Mouse (Mus musculus) right cerebral cortex, postnatal 14 days (tissue): Measurements from ENCODE around the gene Egfr.

Source experiments
- DNase-seq: peaks from one replicate; pipeline ENCODE4 v3.0.0; 2022

Egfr gene

DNA sequence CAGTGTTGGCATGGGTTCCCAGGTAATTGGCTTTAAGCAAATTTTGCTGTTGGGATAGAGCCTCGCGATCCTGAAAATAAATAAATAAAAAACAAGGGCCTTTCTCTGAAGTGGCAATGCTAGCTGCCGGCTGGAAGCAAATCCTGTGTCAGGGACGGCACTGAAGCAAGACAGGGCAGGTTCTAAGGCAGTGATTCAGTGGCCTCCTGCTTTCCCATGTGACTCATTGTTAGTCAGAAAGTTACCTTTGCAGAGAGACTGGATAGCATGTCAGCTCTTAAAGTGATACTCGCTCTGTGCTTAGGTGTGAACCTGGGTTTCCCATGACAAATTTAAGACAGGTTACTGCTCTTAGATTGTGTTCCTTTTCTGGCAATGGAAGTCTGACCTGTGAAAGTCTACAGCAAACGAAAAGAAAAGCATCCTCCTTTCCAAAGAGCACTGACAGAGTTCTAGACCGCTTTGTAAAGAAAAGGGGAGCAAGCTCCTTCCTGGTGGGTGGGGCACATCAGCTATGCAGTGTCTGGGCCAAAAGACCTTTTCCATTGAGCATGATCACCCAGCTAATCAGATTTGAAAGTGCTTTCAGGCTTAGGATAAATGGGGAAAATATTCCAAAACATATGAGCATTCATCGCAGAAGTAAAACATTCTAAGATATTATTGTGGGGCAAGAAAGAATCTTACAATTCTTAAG lies 78.7 kb downstream of the Egfr start:
- no peak for DNase-seq

DNA sequence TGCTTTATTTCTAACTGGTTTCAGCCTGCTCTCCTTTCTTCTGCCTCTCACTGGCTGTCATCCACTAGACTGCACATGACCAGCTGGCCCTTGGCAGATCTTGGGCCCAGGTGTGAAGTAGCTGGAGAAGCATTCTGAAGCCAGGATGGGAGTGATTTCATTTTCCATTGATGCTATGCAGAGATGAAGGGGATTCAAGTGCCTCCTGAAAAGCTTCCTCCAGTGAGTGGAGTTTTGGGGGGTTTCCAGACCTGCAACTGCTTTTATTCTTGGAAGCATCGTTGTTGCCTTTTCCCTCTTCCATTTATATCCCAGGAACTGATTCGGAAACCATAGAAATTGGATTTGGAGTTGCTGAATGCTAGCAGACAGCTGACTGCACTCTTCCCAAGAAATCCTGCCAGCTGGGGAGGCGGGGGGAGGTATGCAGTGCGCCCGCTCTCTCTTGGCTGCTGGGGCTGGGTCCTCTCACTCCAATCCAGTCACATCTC lies 80.0 kb downstream of the Egfr start:
- DNase-seq, result peak; percentile 53

DNA sequence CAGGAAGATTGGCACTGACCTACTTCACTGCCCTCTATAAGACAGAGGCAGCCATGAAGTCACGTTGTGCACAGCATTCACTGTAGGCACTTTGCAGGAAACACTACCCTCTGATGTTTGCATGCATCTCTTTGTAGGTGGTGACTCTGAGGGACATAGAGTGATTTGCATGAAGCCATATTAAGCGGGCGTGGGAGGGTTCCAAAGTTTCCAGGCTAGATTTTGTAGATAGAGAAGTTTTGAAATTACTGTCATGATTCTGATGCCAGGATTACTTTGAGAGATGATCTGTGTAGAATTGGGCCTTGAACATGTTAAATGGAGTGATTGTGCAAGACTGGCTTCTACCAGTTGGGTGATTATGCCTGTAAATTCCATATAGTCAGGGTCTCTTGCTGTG lies 86.8 kb downstream of the Egfr start:
- DNase-seq, result no peak

DNA sequence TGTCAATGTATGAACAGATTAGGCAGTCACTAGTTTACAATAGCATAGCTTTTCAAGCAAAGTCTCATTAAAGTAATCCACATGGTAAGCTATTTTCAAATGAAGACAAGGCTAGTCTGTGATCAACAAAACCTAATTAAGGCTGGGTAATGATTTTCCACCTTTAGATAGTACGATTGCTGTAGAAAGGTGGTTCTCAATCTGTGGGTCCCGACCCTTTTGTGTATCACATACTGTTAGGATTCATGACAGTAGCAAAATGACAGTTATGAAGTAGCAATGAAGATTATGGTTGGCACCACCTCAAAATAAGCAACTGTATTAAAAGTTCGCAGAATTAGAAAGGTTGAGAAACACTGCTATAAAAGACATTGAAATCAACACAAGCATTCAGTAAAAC lies 90.9 kb downstream of the Egfr start:
- DNase-seq, result no peak

DNA sequence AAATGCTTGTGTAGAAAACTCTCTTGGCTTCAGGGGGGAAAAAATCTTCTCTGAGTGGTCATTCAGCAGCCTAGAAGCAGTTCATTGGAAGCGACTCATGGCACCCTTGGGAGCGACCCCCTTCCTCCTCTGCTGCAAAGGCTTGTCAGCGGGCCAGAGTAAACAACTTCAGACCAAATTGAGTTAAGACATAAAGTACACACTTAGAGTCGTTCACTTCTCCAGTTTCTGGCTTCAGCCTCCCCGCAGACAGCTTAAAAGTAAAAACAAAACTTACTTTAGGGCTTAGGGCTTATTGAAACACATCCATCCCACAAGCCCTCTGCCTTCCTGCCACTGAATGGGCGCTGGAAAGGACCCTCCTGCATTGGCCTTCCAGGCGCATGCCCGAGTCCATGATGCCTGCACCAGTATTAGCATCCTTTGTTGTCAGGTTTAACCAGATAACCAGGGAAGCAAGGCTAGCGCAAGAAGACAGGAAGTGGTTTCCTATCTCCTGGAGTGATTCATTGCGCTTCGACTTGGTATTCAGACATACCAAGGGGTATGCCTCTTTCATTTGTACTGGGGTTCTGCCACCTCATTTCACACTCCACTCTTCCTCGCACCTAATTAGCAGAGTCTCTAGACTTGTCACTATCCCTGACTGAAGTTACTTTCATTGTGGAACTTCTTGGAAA lies 92.0 kb downstream of the Egfr start:
- no peak for DNase-seq

DNA sequence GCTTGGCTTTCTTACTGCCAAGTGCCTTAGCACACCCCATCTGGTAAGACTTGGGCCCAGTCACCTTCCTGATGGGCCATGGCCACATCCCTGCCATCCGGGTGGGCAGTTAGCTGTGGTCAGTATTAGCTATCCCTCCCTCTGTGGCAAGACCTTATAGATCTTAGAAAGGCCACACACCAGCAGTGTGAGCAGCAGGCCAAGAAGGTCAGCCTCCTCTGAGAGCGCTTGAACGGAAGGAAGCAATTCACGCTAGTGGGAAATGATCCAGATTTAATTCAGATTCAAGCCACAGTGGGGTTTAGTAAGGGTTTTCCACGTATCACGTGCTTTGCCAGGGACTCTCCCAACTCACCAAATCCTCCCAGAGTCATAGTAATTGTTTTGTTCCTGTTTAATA lies 96.9 kb downstream of the Egfr start:
- no peak for DNase-seq

DNA sequence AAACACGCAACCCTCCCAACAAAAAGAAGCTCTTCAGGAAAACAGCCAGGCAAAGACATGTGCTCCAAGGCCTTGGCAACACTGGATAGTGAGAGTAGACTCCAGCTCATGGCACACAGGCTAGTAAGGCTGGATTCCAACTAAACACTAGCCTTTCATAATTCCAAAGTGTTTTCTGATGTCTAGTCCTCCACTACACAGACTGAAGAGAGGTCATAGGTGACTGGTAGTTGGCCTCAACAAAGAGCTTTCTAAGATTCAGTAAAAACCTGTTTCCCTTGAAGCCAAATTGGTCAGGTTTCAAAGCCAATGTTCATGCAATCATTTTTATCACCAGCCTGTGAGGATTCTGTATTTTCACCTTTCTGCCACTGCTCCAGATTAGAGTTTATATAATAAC lies 99.4 kb downstream of the Egfr start:
- DNase-seq, result no peak

DNA sequence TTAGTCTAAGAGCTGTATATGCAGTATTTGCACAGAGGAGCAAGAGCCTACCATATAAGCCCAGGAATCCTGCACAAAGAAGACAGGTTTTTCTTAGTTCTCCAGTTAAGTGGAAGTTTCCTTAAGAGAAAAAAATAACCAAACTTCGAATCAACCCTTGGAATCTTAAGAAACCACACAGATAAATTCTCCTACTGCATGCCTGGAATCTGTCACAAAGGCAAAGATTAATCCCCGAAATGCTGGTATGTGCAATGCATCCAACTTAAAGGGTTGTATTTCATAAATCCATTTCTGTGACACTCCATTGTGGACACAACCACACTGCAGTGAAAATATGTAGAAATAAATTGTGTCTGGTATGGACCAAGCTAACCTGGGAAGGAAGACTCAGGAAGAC lies 102.1 kb downstream of the Egfr start:
- DNase-seq, result no peak

DNA sequence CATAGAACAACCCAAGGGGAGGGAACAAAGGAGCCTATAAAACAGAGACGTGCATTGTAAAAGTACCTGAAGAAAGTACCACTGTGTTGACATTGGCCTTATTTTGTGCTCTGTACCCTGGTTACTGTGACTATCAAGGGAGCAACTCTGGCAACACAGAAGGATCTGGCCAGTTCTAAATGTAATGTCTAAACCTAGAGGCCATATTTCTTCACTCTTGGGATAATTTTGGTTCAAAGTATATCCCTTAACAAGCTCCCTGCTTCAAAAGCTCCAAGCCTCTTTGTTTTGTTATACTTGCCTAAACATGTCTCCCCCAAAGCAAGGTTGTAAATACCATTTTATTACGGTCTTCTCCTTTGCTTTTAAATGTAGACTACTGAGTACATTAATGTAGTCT lies 105.3 kb downstream of the Egfr start:
- no peak for DNase-seq

DNA sequence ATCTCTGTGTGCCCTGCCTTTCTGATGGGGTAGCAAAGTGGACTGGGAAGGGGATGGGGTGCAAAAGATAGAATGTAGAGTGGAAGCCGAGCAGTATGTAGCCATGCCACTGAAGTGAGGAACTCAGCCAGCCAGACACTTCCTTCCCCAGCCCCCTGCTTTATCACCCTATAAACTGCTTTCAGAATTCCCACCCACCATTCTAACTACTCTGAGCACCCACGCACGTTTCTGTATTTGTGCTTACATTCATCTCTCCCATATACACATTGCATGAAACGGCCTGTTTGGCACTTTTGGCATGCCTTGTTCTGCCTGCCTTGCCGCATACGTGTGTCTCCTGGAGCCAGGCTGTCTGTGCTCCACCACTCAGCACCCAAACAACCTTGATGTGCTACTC lies 109.0 kb downstream of the Egfr start:
- no peak for DNase-seq

DNA sequence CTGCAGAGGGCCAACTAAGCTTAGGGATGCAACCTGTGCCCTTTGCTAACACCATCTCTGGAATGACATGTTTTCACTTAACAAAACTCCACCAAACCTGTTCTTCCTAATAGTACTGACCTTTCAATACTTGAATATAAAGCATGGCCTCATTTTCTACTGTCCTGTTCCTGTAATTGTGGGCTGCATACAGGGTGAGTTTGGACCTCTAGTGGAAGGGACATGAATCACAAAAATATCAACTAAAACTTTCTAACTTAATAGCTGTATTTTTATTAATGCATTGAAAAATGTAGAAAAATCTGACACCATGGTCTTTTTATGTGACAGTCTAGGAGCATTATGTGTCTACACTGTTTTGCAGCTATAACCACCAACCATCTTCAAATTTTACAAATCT lies 111.5 kb downstream of the Egfr start:
- no peak for DNase-seq

DNA sequence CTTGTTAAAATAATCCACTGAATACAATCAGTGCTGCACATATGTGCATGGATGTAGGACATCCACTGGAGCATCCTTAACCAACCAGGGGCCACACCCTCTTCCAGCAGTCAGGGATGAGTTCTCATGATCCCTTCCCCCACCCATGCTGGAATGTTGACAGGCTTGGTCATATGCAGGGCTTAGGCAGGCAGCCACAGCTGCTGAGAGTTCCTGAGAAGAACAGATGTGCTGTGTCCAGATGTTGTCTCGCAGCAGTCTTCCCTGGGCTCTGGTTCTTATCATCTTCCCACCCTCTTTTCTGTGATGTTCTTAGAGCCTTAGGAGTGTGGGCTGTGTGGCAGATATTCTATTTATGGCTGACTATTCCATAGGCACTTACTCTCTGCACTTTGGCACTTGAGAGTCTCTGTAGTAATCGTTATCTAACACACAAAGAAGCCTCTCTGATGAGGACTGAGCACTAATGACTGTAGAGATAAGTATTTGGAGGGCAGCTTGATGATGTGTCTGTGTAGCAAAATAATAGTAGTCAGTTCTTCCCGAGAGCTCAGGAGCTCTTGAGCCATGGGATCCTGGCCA lies 113.1 kb downstream of the Egfr start:
- no peak for DNase-seq

DNA sequence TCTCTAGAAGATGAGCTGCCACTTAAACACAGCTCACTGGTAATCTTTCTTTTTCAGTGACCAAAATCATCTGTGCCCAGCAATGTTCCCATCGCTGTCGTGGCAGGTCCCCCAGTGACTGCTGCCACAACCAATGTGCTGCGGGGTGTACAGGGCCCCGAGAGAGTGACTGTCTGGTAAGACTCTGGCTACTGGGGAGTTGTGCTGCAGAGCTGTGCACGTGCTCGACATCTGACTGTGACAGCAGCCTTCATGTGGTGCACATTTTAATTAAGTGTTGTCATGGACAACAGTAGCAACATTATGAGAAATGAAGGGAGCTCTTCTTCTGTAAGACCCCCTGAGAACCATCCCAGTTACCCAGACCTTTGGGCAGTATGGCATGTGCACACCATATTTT lies 116.0 kb downstream of the Egfr start:
- DNase-seq, result no peak

DNA sequence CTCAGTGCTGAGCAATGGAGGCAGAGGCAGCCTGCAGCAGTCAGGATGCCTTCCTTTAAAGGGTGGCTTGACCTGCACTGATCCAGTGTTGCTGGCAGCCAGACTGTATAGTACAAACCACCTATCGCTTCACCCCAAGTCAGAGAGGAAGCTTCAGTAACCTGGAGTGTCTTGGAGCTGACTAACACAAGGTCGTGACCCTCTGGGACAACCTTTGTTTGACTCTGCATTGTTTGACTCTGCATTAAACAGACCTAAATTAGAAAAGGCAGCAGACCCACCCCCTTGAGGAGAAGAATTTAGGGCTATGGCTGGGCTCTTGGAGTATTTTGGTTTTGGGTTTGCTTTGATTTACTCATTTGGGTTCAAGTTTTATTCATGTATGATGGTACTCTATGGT lies 117.5 kb downstream of the Egfr start:
- DNase-seq, result no peak

DNA sequence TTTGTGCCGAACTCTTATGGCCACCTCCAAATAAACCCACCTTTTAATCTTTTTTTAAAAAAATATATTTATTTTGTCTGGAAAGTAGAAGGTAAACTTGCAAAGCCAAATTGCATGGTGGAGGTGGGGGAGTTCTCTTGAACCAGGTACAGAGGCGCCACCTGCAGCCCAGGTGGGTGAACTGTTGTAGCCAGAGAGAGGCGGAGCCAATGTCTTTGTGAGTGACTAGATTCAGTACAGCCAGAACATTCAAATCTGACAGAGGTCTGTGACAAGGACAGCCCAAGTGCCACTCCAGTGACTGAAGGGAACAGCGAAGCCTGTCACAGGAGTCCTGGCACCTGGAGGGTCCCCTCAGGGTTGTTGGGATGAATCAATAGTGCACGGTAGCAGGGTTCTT lies 119.1 kb downstream of the Egfr start:
- no peak for DNase-seq

DNA sequence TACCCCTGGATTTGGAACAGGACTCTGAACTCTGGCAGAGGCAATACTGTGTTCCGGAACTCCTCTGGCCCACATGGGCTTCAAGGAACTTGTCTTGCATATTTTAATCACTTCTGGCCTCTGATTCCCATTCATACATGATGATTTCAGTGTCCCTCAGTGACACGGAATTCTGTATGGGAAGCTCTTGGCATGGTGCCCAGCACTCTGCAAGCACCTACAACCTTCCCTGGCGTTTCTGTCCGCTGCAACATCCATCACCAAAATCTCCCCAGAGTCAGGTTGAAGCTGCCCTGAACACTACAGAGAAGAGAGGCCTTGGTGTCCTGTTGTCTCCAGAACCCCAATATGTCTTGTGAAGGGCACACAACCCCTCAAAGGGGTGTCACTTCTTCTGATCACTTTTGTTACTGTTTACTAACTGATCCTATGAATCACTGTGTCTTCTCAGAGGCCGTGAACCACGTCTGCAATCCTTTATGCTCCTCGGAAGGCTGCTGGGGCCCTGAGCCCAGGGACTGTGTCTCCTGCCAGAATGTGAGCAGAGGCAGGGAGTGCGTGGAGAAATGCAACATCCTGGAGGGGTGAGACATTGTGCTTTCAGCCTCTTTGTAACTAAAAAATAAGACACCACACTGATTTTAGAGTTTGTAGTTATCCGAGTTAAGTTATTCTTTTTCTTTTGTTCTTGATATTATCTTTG lies 125.8 kb downstream of the Egfr start:
- DNase-seq, result no peak

DNA sequence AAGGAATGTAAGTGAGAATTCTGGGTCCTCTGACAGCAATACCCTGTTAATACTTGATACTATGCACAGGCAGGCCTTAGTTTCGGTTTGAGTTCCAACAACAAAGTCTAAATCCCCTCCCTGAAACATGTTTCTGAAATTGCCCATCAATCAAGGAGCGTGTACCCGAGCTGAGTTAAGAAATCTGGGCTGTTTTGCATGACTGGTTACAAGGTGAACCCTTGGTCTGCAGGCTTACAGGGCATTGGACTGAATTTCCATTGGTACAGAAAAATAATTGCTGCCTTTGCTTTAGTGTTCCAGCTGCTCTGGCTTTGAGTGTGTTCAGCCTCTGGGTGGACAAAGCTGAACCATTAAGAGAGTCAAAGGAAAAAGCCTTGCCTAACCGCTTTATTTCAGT lies 129.9 kb downstream of the Egfr start:
- DNase-seq, result no peak

DNA sequence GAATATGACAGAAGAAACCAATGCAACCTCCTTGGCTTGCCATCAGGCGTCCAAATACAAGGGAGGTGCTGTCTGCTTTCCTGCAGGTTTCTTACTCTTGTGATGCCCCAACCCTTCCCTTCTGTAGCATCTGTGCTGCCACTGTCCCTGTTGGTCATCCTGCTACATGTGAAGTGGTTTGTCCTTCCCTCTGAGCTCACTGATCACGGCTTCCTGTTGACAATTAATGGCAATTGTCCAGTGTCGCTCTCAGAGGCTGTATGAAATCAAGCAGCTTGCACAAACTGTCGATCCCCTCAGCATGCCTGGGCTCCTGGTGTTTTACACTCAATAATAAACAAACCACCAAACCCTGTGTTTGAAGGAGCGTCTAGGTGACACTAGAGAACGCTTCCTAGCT lies 134.1 kb downstream of the Egfr start:
- no peak for DNase-seq

DNA sequence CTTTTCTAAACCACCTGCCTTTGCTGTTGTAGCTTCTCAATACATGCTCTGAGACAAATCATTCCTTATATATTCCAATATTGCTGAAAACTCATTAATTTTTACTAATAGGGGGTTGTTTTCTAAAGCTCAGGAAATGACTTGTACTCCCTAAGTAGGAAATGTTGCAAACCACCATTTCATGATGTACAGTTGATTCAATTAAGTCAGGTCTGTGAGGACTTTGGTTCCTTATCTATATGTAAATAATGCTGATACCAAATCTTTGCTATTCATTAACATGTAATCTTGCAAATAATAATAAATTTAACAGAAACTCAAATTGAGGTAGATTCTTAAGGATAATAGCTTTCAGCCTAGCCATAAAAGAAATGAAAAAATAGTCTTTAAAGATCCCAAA lies 136.1 kb downstream of the Egfr start:
- DNase-seq, result no peak

DNA sequence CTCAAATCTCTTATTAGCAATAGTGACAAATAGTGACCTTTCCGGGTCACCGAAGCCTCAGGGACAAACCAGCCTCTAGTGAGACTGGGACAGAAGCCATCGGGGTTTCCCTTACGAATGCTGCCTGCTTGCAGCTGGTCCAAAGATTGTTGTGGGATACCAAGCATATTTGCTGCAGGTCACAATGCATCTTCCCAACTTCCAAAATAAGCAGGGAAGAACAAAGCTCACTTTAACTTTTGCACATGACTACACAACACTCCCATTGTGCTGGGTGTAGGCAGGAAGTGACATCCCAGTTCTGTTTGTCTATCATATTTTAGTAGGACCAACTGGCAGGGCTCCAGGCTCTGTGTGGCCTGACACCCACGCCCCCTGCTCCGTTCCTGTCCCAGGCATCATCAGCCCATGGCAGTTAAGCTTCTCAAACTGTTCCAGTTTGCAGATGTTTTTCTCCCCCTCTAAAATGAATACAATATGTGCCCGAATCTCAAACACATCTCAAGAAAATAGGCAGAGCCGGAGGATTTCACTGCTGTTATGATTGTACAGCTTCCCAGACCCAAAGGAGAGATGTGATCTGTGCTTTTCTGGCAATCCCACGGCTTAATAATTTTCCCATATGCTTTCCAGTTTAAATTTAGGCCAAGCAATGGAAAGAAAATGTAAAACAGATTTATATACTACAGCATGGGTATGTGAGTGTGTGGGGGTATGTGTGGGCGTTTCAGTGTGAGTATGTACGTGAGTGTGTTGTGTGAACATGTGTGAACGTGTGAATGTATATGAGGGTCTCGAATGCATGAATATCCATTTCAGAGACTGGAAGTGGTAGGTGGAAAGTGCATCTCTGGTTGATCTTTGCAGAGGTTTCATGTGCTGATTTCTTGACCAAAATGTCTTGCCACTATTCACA lies 143.7 kb downstream of the Egfr start:
- DNase-seq, result peak; percentile 26

DNA sequence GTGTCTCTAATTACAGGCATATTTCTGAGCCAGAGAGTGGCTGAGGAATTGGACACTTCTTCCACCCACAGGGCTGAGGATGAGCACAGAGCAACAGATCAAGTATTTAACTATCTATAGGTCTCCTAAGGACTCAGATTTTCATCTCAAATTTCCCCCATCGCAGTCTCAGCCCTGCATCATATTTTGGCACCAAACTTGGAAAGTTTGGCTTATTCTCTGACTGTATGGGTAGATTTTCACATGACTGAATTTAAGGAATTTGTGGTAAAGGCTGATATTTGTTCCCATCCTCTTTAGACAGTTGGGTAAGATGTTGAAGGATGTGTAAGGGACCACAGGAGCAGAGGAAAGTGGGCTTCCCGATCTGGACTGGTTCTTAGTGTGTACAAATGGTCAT lies 145.7 kb downstream of the Egfr start:
- no peak for DNase-seq

DNA sequence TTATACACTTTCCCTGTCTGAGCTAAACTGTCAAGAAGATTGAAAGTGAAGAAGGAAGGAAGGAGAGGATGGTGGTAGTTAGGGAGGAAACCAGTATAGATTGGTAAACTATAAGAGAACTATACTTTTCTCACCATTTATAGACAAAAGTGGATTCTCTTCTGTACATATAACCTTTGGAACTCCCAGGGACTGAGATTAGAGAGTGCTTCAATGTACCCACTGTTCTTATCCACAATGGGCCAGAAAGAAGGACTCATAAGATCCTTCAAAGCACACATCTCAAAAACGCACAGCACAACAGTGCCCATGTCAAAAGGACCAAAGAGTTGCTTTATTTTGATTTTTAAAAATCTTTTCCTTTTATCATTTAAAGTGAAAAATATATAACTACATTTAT lies 148.2 kb downstream of the Egfr start:
- DNase-seq, result no peak
